In genomic region chr10:128923935-128924334, GRCm38 (mm10) we compare ENCODE assay signal across 8 mouse cellular contexts. TPM values are rescaled to one million over a fixed set of nuclear protein-coding genes. Genes with fewer than 3 reads are reported as not detected.
DNase-seq lines count a peak whose midpoint lies in the region; ATAC-seq and TF ChIP-seq lines count a peak whose summit lies in the region.

Bloc1s1 (minus strand) TSS chr10:128924035.

- no peak for ATAC-seq in kidney, embryonic 14.5 days (ENCODE audit: low FRiP score, low TSS enrichment)
- no peak; the same call in 1 of the 2 replicates for ATAC-seq in forebrain, postnatal 0 days
- ATAC-seq in hindbrain, embryonic 15.5 days (ENCODE audit: low FRiP score, low read depth) = no peak
- ATAC-seq in liver, postnatal 0 days = no peak

- WGBS in kidney, embryonic 14.5 days = 69% methylated on average over 9 of the region's 9 CpGs
- 60% methylated on average over 9 of the region's 9 CpGs for WGBS in forebrain, postnatal 0 days
- WGBS in hindbrain, embryonic 15.5 days = 61% methylated on average over 9 of the region's 9 CpGs
- WGBS in liver, postnatal 0 days (ENCODE audit: insufficient replicate concordance) = 57% methylated on average over 9 of the region's 9 CpGs

- H3K4me3 ChIP-seq in kidney, embryonic 14.5 days (ENCODE audit: low read length) = peak within 1 kb of the TSS; percentile 57
- H3K4me3 ChIP-seq in forebrain, postnatal 0 days (ENCODE audit: low read depth, low read length) = peak within 1 kb of the TSS; percentile 70
- H3K4me3 ChIP-seq in hindbrain, embryonic 15.5 days = peak within 1 kb of the TSS; percentile 83
- H3K4me3 ChIP-seq in liver, postnatal 0 days (ENCODE audit: low read depth, low read length) = peak within 1 kb of the TSS; percentile 74

- 0 out of 2 replicates have a peak, but pooled peaks cover 6% of the 10 kb centered on the region for H3K27me3 ChIP-seq in kidney, embryonic 14.5 days (ENCODE audit: control insufficient read depth, insufficient read depth, low read length)
- H3K27me3 ChIP-seq in forebrain, postnatal 0 days (ENCODE audit: insufficient read depth, low read length) = no peaks in the 10 kb centered on the region
- no peaks in the 10 kb centered on the region for H3K27me3 ChIP-seq in hindbrain, embryonic 15.5 days
- peaks cover under 1% of the 10 kb centered on the region; the same call in 1 of the 2 replicates for H3K27me3 ChIP-seq in liver, postnatal 0 days (ENCODE audit: insufficient read depth, low read length)

- H3K36me3 ChIP-seq in kidney, embryonic 14.5 days (ENCODE audit: control insufficient read depth, insufficient read depth, low read length) = 0 out of 2 replicates have a peak, but pooled peaks cover 4% of the 10 kb centered on the region
- H3K36me3 ChIP-seq in forebrain, postnatal 0 days (ENCODE audit: insufficient read depth) = 0 out of 2 replicates have a peak, but pooled peaks cover 3% of the 10 kb centered on the region
- H3K36me3 ChIP-seq in hindbrain, embryonic 15.5 days = no peaks in the 10 kb centered on the region
- H3K36me3 ChIP-seq in liver, postnatal 0 days (replicated peaks; ENCODE audit: insufficient read depth, low read length) = 0 out of 2 replicates have a peak, but pooled peaks cover 3% of the 10 kb centered on the region

- no peak for TF ChIP-seq CTCF in forebrain, postnatal 0 days (IDR thresholded peaks at IDR 0.05; ENCODE audit: low read depth)
- TF ChIP-seq CTCF in liver, postnatal 0 days (IDR thresholded peaks at IDR 0.05; ENCODE audit: low read depth) = no peak

- H3K9ac ChIP-seq in kidney, embryonic 14.5 days (ENCODE audit: low read depth, low read length) = peak within 1 kb of the TSS; percentile 73
- peak within 1 kb of the TSS; percentile 83 for H3K9ac ChIP-seq in forebrain, postnatal 0 days
- peak within 1 kb of the TSS; percentile 86 for H3K9ac ChIP-seq in hindbrain, embryonic 15.5 days
- peak within 1 kb of the TSS; percentile 77 for H3K9ac ChIP-seq in liver, postnatal 0 days (replicated peaks)

- DNase-seq in kidney, postnatal 4 days = no peak
- DNase-seq in adrenal gland, adult 2 months = no peak
- no peak for DNase-seq in forebrain, postnatal 0 days
- DNase-seq in liver, postnatal 0 days = no peak
- no peak for DNase-seq in right cerebral cortex, postnatal 4 days
- DNase-seq in spleen, postnatal 4 days (ENCODE audit: low spot score in 2 of 2) = no peak

- peak within 1 kb of the TSS; percentile 57 for H3K4me2 ChIP-seq in kidney, embryonic 14.5 days (replicated peaks; ENCODE audit: low read depth, low read length)
- peak within 1 kb of the TSS; percentile 67 for H3K4me2 ChIP-seq in forebrain, postnatal 0 days (ENCODE audit: low read depth)
- H3K4me2 ChIP-seq in hindbrain, embryonic 15.5 days = peak within 1 kb of the TSS; percentile 91
- H3K4me2 ChIP-seq in liver, postnatal 0 days (ENCODE audit: low read depth, low read length) = peak within 1 kb of the TSS; percentile 79

- no peak for TF ChIP-seq EP300 in liver, postnatal 0 days (IDR thresholded peaks at IDR 0.05; ENCODE audit: low read depth)

- peaks cover 22% of the 10 kb centered on the region for H3K4me1 ChIP-seq in kidney, embryonic 14.5 days (ENCODE audit: control insufficient read depth, insufficient read depth, low read length)
- peaks cover 14% of the 10 kb centered on the region for H3K4me1 ChIP-seq in forebrain, postnatal 0 days (ENCODE audit: insufficient read depth)
- H3K4me1 ChIP-seq in hindbrain, embryonic 15.5 days (replicated peaks) = peaks cover 59% of the 10 kb centered on the region
- peaks cover 31% of the 10 kb centered on the region for H3K4me1 ChIP-seq in liver, postnatal 0 days (ENCODE audit: insufficient read depth)

- no peaks in the 10 kb centered on the region for H3K9me3 ChIP-seq in kidney, embryonic 14.5 days (ENCODE audit: control insufficient read depth, low read length)
- H3K9me3 ChIP-seq in forebrain, postnatal 0 days (ENCODE audit: low read length) = no peaks in the 10 kb centered on the region
- no peaks in the 10 kb centered on the region for H3K9me3 ChIP-seq in hindbrain, embryonic 15.5 days
- no peaks in the 10 kb centered on the region for H3K9me3 ChIP-seq in liver, postnatal 0 days (ENCODE audit: low read length)

- peak within 1 kb of the TSS; percentile 89 for H3K27ac ChIP-seq in kidney, embryonic 14.5 days (ENCODE audit: low read depth, low read length)
- peak within 1 kb of the TSS; percentile 93 for H3K27ac ChIP-seq in forebrain, postnatal 0 days (ENCODE audit: low read depth, low read length)
- H3K27ac ChIP-seq in hindbrain, embryonic 15.5 days (replicated peaks) = peak within 1 kb of the TSS; percentile 96
- peak within 1 kb of the TSS; percentile 92 for H3K27ac ChIP-seq in liver, postnatal 0 days (ENCODE audit: low read depth)

RNA-seq across cellular contexts. Expression of gene Bloc1s1, which starts in this region (rescaled TPM):
- polyA plus RNA-seq in kidney, embryonic 14.5 days (2014; fragmentation: Nextera tagmentation; extraction: Ambion mirVana) = 219 and 258 TPM in 2 replicates
- total RNA-seq in adrenal gland, adult 2 months (2021) = 100 to 1,000 TPM; 174 to 223 TPM
- polyA plus RNA-seq in adrenal gland, adult 2 months (2012; rRNA removed) = 99.2 and 115 TPM in 2 replicates
- 120 and 149 TPM in 2 replicates for total RNA-seq in forebrain, postnatal 0 days (2014; rRNA removed)
- 246 and 305 TPM in 2 replicates for polyA plus RNA-seq in forebrain, postnatal 0 days (2015; fragmentation: Nextera tagmentation; extraction: Ambion mirVana)
- 266 and 268 TPM in 2 replicates for polyA plus RNA-seq in hindbrain, embryonic 15.5 days (2015; fragmentation: Nextera tagmentation; extraction: Ambion mirVana)
- polyA plus RNA-seq in liver, postnatal 0 days (2015; fragmentation: Nextera tagmentation; extraction: Ambion mirVana) = 128 and 130 TPM in 2 replicates
